8 mouse cellular contexts compared by ENCODE assay signal in genomic region chr4:140101106-140101505, GRCm38 (mm10).
DNase-seq lines count a peak whose midpoint lies in the region; ATAC-seq lines count a peak whose summit lies in the region.

No protein-coding gene starts in this region.

- H3K4me3 ChIP-seq in hindbrain, embryonic 10.5 days: no peak overlapping the region
- H3K4me3 ChIP-seq in hindbrain, embryonic 16.5 days (ENCODE audit: low read length): no peak overlapping the region
- no peak overlapping the region for H3K4me3 ChIP-seq in limb, embryonic 11.5 days (ENCODE audit: low read depth, low read length)

- H3K4me1 ChIP-seq in hindbrain, embryonic 10.5 days (replicated peaks): peaks cover 54% of the 10 kb centered on the region
- H3K4me1 ChIP-seq in hindbrain, embryonic 16.5 days (ENCODE audit: control insufficient read depth, insufficient read depth, low read depth, low read length): peaks cover 38% of the 10 kb centered on the region
- no peaks in the 10 kb centered on the region for H3K4me1 ChIP-seq in limb, embryonic 11.5 days (ENCODE audit: control insufficient read depth, insufficient read depth, low read length)

- WGBS in hindbrain, embryonic 10.5 days: 78% methylated on average over 5 of the region's 5 CpGs
- WGBS in hindbrain, embryonic 16.5 days: 66% methylated on average over 5 of the region's 5 CpGs
- 78% methylated on average over 5 of the region's 5 CpGs for WGBS in limb, embryonic 11.5 days

- no peaks in the 10 kb centered on the region for H3K9me3 ChIP-seq in hindbrain, embryonic 10.5 days
- H3K9me3 ChIP-seq in hindbrain, embryonic 16.5 days (ENCODE audit: control insufficient read depth, low read length): no peaks in the 10 kb centered on the region
- H3K9me3 ChIP-seq in limb, embryonic 11.5 days (ENCODE audit: control insufficient read depth, low read length): no peaks in the 10 kb centered on the region

- ATAC-seq in hindbrain, embryonic 16.5 days: no peak
- no peak for ATAC-seq in limb, embryonic 11.5 days (ENCODE audit: insufficient number of reproducible peaks, low FRiP score, low TSS enrichment, low read depth)

- H3K9ac ChIP-seq in hindbrain, embryonic 16.5 days (ENCODE audit: low read depth, low read length): no peak overlapping the region
- H3K9ac ChIP-seq in limb, embryonic 11.5 days (ENCODE audit: low read length): no peak overlapping the region

- DNase-seq in hindbrain, embryonic 10.5 days (ENCODE audit: low spot score): peak; percentile 19
- DNase-seq in CD4-positive helper T cell, adult 2 months (ENCODE audit: low read depth, low spot score): peak; percentile 16
- DNase-seq in R1 (ENCODE audit: low read depth, low spot score): peak; percentile 82
- peak; percentile 47 for DNase-seq in limb, embryonic 11.5 days (ENCODE audit: low spot score)
- DNase-seq in frontal cortex, postnatal 10 days (ENCODE audit: low spot score in 2 of 2): no peak
- no peak for DNase-seq in ovary, postnatal 14 days (ENCODE audit: low spot score)
- DNase-seq in right cerebral cortex, postnatal 10 days (ENCODE audit: low spot score in 2 of 2): no peak

- H3K4me2 ChIP-seq in hindbrain, embryonic 16.5 days (ENCODE audit: low read length): no peak overlapping the region
- no peak overlapping the region for H3K4me2 ChIP-seq in limb, embryonic 11.5 days (ENCODE audit: low read depth, severe bottlenecking)

- H3K27me3 ChIP-seq in hindbrain, embryonic 10.5 days (ENCODE audit: insufficient read depth, poor library complexity, severe bottlenecking): peaks cover 49% of the 10 kb centered on the region
- H3K27me3 ChIP-seq in hindbrain, embryonic 16.5 days (replicated peaks; ENCODE audit: control insufficient read depth, insufficient read depth, low read length): no peaks in the 10 kb centered on the region
- peaks cover 16% of the 10 kb centered on the region for H3K27me3 ChIP-seq in limb, embryonic 11.5 days (ENCODE audit: control insufficient read depth, insufficient read depth, low read length)

- H3K36me3 ChIP-seq in hindbrain, embryonic 10.5 days: no peaks in the 10 kb centered on the region
- H3K36me3 ChIP-seq in hindbrain, embryonic 16.5 days (ENCODE audit: control insufficient read depth, insufficient read depth, low read length): no peaks in the 10 kb centered on the region
- H3K36me3 ChIP-seq in limb, embryonic 11.5 days (ENCODE audit: control insufficient read depth, insufficient read depth, low read length): no peaks in the 10 kb centered on the region

- H3K27ac ChIP-seq in hindbrain, embryonic 10.5 days: no peak overlapping the region
- H3K27ac ChIP-seq in hindbrain, embryonic 16.5 days (ENCODE audit: low read depth, low read length): no peak overlapping the region
- no peak overlapping the region for H3K27ac ChIP-seq in limb, embryonic 11.5 days (replicated peaks; ENCODE audit: low read depth, low read length)

Comparison
In these comparisons a context has a peak if more than half of its experiments do, and no peak if none do; other contexts are left out.
1. DNase-seq: peak in hindbrain, embryonic 10.5 days (single experiment), CD4-positive helper T cell, adult 2 months (single experiment), R1 (single experiment) and limb, embryonic 11.5 days (single experiment); none in frontal cortex, postnatal 10 days (0 of 2), ovary, postnatal 14 days (single experiment) and right cerebral cortex, postnatal 10 days (0 of 2).